8 mouse cellular contexts compared by ENCODE assay signal in the genomic region with DNA sequence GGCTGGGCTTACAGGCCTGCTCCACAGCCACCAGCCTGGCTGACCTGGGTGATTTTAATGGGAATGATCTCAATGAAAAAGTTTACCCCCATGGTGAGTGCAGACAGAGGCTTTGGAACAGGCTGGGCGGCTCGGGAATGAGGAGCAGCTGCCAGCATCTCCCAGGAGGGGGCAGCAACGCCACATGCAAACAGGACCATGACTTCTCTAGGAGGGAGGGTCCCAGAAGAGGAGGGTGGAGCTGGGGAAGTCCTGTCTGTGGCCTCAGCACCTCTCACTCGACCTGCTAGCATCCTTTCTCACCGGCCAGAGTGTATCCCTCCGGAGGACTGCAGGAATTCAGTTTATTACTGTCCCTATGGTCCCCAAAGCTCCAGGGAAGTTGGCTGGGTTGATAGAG.
A peak's percentile ranks its signal among the peaks of the same experiment; 100 is the strongest.
DNase-seq lines count a peak whose midpoint lies in the region; ATAC-seq lines count a peak whose summit lies in the region.

No protein-coding gene starts in this region.

- peak; percentile 86 for ATAC-seq in hindbrain, embryonic 13.5 days (ENCODE audit: low FRiP score)

- H3K27ac ChIP-seq in hindbrain, embryonic 13.5 days, result no peak overlapping the region

- no peaks in the 10 kb centered on the region for H3K27me3 ChIP-seq in hindbrain, embryonic 13.5 days

- DNase-seq in MN1 (ENCODE audit: low spot score), result peak; percentile 77
- DNase-seq in cerebellum, adult 9-10 months, result peak; percentile 56
- peak; percentile 66 to 85 for DNase-seq in frontal cortex, postnatal 14 days (ENCODE audit: low spot score in 2 of 2)
- peak; percentile 87 to 88 for DNase-seq in layer of hippocampus, postnatal 14 days (ENCODE audit: low spot score in 2 of 2)
- peak; percentile 81 for DNase-seq in lung, postnatal 14 days
- DNase-seq in ovary, postnatal 36 days (ENCODE audit: low spot score), result peak; percentile 84
- DNase-seq in thymus, postnatal 10 days (ENCODE audit: low spot score in 2 of 2), result peak; percentile 56 to 81

- no peaks in the 10 kb centered on the region; the same call in 1 of the 2 replicates for H3K4me1 ChIP-seq in hindbrain, embryonic 13.5 days (replicated peaks)

- H3K36me3 ChIP-seq in hindbrain, embryonic 13.5 days, result no peaks in the 10 kb centered on the region

- H3K4me3 ChIP-seq in hindbrain, embryonic 13.5 days, result no peak overlapping the region

- no peaks in the 10 kb centered on the region for H3K9me3 ChIP-seq in hindbrain, embryonic 13.5 days

- H3K9ac ChIP-seq in hindbrain, embryonic 13.5 days, result no peak overlapping the region

- H3K4me2 ChIP-seq in hindbrain, embryonic 13.5 days, result peak overlapping the region; percentile 30; the same call in 1 of the 2 replicates

- 0% methylated on average over 6 of the region's 6 CpGs for WGBS in hindbrain, embryonic 13.5 days
